Mouse (Mus musculus) kidney, postnatal 0 days (tissue): ENCODE data around the gene Arl5a. TPM values are rescaled to one million over a fixed set of nuclear protein-coding genes. Genes with fewer than 3 reads are reported as not detected.

Experiments used
- ATAC-seq: fragments of 200-750 bp; cut with Nextera tagmentation; replicated peaks from 2 replicates; pipeline ENCODE4 v1.8.0; 2017; ENCODE audit warnings: low read depth, moderate number of reproducible peaks, moderate TSS enrichment, moderate library complexity; ENCODE audit not compliant: low FRiP score
- DNase-seq: peaks from one replicate; pipeline ENCODE4 v3.0.0-alpha.2; 2016; ENCODE audit warnings: low spot score
- H3K27ac ChIP-seq: fragments of 300-500 bp; sonication (generic); 2 replicates; pipeline ENCODE4 v1.5.1; 2014; ENCODE audit warnings: mild to moderate bottlenecking
- H3K27me3 ChIP-seq: fragments of 300-500 bp; sonication (generic); 2 replicates; pipeline ENCODE4 v1.6.1; 2014; ENCODE audit warnings: low read length, mixed read lengths; ENCODE audit not compliant: insufficient read depth
- H3K36me3 ChIP-seq: fragments of 300-500 bp; sonication (generic); 2 replicates; pipeline ENCODE4 v1.6.1; 2014; ENCODE audit warnings: low read length, mixed read lengths; ENCODE audit not compliant: insufficient read depth
- H3K4me1 ChIP-seq: fragments of 300-500 bp; sonication (generic); replicated peaks from 2 replicates; pipeline ENCODE4 v1.6.1; 2014; ENCODE audit warnings: antibody characterized with exemption, low read length, mixed read lengths; ENCODE audit not compliant: insufficient read depth
- H3K4me2 ChIP-seq: fragments of 300-500 bp; sonication (generic); 2 replicates; pipeline ENCODE4 v1.6.1; 2014; ENCODE audit warnings: mild to moderate bottlenecking, low read length, moderate library complexity, mixed read lengths
- H3K4me3 ChIP-seq: fragments of 300-500 bp; sonication (generic); replicated peaks from 2 replicates; pipeline ENCODE4 v1.5.1; 2014; ENCODE audit warnings: low read depth, low read length
- H3K9ac ChIP-seq: fragments of 300-500 bp; sonication (generic); 2 replicates; pipeline ENCODE4 v1.6.1; 2014; ENCODE audit warnings: low read depth, low read length
- H3K9me3 ChIP-seq: fragments of 300-500 bp; sonication (generic); replicated peaks from 2 replicates; pipeline ENCODE4 v1.6.1; 2016; ENCODE audit warnings: low read length, inconsistent platforms, mixed read lengths
- CTCF ChIP-seq: IDR thresholded peaks from 2 replicates; pipeline ENCODE4 v1.5.1; 2016; ENCODE audit warnings: antibody characterized with exemption, low read depth, mild to moderate bottlenecking, moderate library complexity
- WGBS: fragments of 180-500 bp; shearing (Covaris S2); extraction: QIAGEN DNeasy Blood & Tissue Kit; methylation state at CpG from one replicate; pipeline ENCODE4 v1.1.7; 2014; 5-methylcytosine and 5-hydroxymethylcytosine counted together
- polyA plus RNA-seq: library from polyadenylated mRNA; unstranded; fragments of >200 nt; fragmentation: Nextera tagmentation; extraction: Ambion mirVana; gene quantifications from 2 replicates; pipeline ENCODE4 v1.2.1, GENCODE M21; 2015

Arl5a gene
- polyA plus RNA-seq, 1 experiment from 2014 or later: 33.2 TPM

DNA sequence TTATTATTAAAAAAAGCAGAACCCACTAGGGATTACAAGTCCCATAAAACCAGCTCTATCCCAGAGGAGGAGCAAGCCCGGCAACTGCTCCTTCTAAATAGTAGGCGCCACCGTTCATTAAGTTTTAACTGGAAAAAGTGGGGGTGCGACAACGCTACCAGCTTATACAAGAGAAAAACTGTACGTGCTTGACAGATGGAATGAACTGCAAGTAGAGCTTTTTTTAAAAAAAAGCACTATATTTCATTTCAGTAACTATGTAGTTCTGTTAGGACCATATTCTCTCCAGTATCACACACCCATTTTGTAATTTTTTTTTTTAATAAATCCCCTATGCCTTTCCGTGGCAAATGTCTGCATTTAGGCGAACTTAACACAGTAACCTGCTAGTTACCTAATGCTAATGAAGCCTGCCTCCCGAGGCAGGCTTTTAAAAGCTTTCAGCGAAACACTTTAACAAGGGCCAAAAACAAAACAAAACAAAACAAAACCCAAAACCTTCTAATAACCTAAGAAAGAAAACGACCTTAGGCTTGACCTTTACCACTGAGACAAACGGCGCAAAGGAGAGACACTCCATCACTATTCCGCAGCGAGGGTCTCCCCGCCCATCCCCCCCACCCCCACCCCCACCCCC, 972 bp downstream of the Arl5a start:
- Histone ChIP-seq H3K27ac (no peak overlapping the region), H3K27me3 (no peaks in the 10 kb centered on the region), H3K4me2 (peak overlapping the region; percentile 72), H3K9ac (peak overlapping the region; percentile 97), H3K4me1 (peaks cover 12% of the 10 kb centered on the region), H3K4me3 (peak overlapping the region; percentile 99), H3K9me3 (no peaks in the 10 kb centered on the region), H3K36me3 (no peaks in the 10 kb centered on the region)
- DNase-seq (peak; percentile 61), ATAC-seq (no peak)
- WGBS: under 1% methylated on average over 16 of the region's 16 CpGs
- TF ChIP-seq CTCF: no peak

DNA sequence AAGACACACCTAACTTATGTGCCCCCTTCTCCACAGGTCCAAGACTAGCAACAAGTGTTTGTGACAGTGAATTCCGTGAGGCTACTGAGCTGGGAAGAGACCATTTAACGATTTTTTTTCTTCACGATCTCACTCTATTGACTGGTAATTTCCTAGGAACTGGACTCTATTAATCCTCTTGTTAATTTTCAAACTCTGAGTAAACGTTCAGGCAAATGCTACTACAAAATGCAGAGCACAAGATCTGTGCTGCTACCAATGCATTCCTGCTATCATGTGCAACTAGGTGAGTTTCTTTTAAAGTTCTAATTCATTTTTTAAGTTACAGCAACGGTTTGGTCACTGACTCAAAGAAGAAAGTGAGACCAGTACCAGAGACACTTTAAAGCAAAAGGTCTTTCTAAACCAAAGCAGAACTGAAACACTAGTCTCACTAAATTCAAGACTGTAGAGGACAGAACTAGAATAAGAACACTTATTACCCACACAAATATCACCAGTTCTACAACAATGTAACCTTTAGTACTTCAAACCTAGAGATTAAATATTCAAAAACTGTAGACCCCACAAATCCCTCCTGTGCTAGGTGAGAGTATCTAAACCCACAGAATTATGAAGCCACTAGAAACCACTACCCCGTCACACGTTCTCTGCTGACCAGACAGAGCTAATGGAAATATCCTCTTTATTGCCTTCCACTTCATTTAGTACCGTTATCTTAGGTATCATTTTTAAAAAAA, 1.7 kb downstream of the Arl5a start:
- Histone ChIP-seq H3K27ac (no peak overlapping the region), H3K9me3 (no peaks in the 10 kb centered on the region), H3K4me3 (peak overlapping the region; percentile 99), H3K36me3 (no peaks in the 10 kb centered on the region), H3K4me2 (peak overlapping the region; percentile 72), H3K27me3 (no peaks in the 10 kb centered on the region), H3K9ac (peak overlapping the region; percentile 97; the same call in 1 of the 2 replicates), H3K4me1 (peaks cover 12% of the 10 kb centered on the region)
- WGBS: 30% methylated on average over 8 of the region's 8 CpGs
- DNase-seq (no peak), ATAC-seq (no peak)
- no peak for TF ChIP-seq CTCF

DNA sequence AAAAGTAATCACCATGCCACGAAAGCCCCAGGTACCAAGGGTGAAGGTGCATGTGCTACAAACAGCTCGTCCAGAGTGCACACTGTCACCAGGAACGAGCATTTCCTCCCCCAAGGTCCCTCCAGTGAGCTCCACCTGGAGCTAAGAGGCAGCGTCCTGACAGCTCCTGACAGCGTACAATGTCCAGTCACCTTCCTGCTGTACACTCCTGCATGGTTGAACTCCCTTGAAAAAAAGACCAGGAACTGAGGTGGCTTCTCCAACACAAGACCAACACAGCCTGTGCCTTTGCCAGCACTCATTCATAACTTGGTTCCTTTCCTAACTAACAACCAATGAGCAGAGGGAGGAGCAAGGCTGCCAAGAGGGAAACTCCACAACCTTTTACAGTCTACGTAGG, 3.5 kb downstream of the Arl5a start:
- no peak for TF ChIP-seq CTCF
- Histone ChIP-seq H3K4me2 (no peak overlapping the region), H3K9me3 (no peaks in the 10 kb centered on the region), H3K4me3 (no peak overlapping the region), H3K27ac (no peak overlapping the region), H3K36me3 (0 out of 2 replicates have a peak, but pooled peaks cover 4% of the 10 kb centered on the region), H3K27me3 (no peaks in the 10 kb centered on the region), H3K4me1 (peaks cover 12% of the 10 kb centered on the region), H3K9ac (no peak overlapping the region)
- peak; percentile 25 for DNase-seq
- 31% methylated on average over 6 of the region's 6 CpGs for WGBS
- no peak for ATAC-seq

DNA sequence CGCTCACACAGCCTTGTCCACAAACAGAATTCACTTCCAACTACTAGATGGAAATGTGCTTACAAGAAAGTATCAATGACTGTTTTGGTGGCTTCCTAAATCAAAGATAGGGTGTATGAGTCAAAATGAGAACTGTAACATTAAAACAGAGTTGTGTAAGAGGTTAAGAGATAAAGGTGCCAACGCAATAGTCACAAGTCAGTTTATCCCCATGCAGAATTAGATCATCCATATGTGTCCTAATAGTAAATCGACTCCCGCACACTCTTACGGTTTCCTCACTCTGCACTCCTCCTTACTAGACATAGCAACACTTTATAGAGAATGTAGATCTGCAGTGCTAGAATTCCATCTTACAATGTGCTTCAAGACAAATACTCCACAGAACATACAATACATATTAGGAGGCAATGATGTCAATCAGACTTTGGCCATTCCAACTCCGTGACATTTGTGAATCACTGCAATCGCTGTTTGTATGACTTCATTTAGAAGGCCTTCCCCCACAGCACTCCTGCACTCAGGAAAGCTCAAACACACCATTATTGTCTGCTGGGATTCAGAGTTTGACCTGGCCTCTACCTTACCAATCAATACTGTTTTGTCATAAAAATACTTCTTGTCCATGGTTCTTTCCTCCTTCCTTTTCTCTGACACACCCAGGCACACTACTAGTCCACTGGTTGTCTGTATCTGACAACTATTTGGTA, 4.5 kb downstream of the Arl5a start:
- H3K27me3 ChIP-seq: no peaks in the 10 kb centered on the region
- H3K4me1 ChIP-seq: peaks cover 12% of the 10 kb centered on the region
- no peak for TF ChIP-seq CTCF
- peaks cover 9% of the 10 kb centered on the region; the same call in 1 of the 2 replicates for H3K36me3 ChIP-seq
- DNase-seq: no peak
- H3K27ac ChIP-seq: no peak overlapping the region
- H3K4me2 ChIP-seq: no peak overlapping the region
- no peak overlapping the region for H3K4me3 ChIP-seq
- 86% methylated on average over 7 of the region's 7 CpGs for WGBS
- H3K9me3 ChIP-seq: no peaks in the 10 kb centered on the region
- no peak for ATAC-seq
- H3K9ac ChIP-seq: no peak overlapping the region

DNA sequence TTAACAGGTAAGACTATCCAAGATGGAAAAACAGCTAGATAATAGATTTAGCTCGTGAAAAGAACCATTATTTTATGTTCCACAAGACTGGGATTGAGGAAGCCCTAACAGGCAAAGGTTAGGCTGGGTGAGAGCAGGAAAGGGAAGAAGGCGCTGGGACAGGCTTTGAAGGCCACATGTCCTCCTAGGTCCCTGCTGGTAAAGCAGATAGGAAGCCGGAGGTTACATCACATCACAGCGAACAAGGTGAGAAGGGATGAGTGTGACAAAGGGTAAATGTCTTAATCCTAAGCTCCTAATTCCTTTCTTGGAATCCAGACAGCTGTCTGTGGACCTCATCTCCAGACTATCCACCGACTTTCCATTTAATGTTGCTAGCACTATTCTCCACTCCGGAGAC, 5.4 kb downstream of the Arl5a start:
- H3K27me3 ChIP-seq: no peaks in the 10 kb centered on the region
- no peak overlapping the region for H3K27ac ChIP-seq
- no peak for TF ChIP-seq CTCF
- no peak for DNase-seq
- H3K9ac ChIP-seq: no peak overlapping the region
- no peak overlapping the region for H3K4me2 ChIP-seq
- no peaks in the 10 kb centered on the region for H3K9me3 ChIP-seq
- ATAC-seq: no peak
- no peak overlapping the region for H3K4me3 ChIP-seq
- WGBS: 72% methylated on average over 6 of the region's 6 CpGs
- peaks cover 9% of the 10 kb centered on the region; the same call in 1 of the 2 replicates for H3K36me3 ChIP-seq
- H3K4me1 ChIP-seq: peaks cover 12% of the 10 kb centered on the region

DNA sequence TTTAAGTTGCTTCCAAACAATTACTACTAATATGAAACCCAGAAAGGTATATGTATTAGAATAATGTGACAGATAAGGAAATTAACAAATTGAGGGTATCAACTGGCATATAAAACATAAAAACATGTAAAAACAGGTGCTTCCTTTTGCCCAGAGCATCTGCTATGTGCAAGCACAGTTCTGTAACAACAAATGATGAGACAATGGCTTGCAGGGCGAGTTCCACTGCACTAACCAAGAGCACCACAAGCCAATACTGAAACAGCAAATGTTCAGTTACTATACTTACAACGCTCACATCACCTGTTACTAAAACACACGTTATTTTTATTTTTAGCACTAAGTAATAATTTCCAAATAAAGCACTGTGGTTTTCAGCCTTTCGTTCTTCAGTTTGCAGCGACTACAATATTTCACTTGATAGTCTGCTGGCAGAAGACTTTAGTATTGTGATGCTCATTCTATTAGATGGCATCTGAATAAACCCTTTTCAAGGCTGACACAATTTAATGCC, 12.1 kb downstream of the Arl5a start:
- H3K4me1 ChIP-seq: no peaks in the 10 kb centered on the region
- no peak overlapping the region for H3K27ac ChIP-seq
- no peak overlapping the region for H3K9ac ChIP-seq
- TF ChIP-seq CTCF: no peak
- ATAC-seq (no peak), DNase-seq (no peak)
- WGBS: 97% methylated on average over 5 of the region's 5 CpGs
- no peaks in the 10 kb centered on the region for H3K27me3 ChIP-seq
- peaks cover 5% of the 10 kb centered on the region; the same call in 1 of the 2 replicates for H3K9me3 ChIP-seq
- H3K4me3 ChIP-seq: no peak overlapping the region
- H3K4me2 ChIP-seq: no peak overlapping the region
- peaks cover 39% of the 10 kb centered on the region for H3K36me3 ChIP-seq
